Mouse (Mus musculus) MEL (cell line): ENCODE data around the gene Wdr31.

ENCODE experiments used
- BHLHE40 ChIP-seq: IDR thresholded peaks from 2 replicates; pipeline ENCODE4 v1.6.1; 2012; ENCODE audit warnings: low read depth, mild to moderate bottlenecking, inconsistent platforms, low read length, improper control_type of control experiment, borderline replicate concordance
- CTCF ChIP-seq, 3 experiments: IDR thresholded peaks in 2 of 3; conservative IDR thresholded peaks in 1 of 3; 2 replicates each; pipeline ENCODE4 v1.5.1; 2011 to 2012; ENCODE audit warnings: low read length in 3 of 3, low read depth in 2 of 3, mild to moderate bottlenecking in 2 of 3, improper control_type of control experiment in 1 of 3, inconsistent platforms in 1 of 3, mixed read lengths in 1 of 3, moderate library complexity in 1 of 3; ENCODE audit not compliant: control insufficient read depth in 1 of 3, insufficient read depth in 1 of 3, poor library complexity in 1 of 3, severe bottlenecking in 1 of 3
- GABPA ChIP-seq: IDR thresholded peaks from 2 replicates; pipeline ENCODE4 v1.6.1; 2012; ENCODE audit warnings: low read depth, mild to moderate bottlenecking, inconsistent platforms, low read length, improper control_type of control experiment, moderate library complexity
- GATA1 ChIP-seq: IDR thresholded peaks from 2 replicates; pipeline ENCODE4 v1.6.1; 2011; ENCODE audit warnings: low read depth, low read length, improper control_type of control experiment
- MAX ChIP-seq: IDR thresholded peaks from 2 replicates; pipeline ENCODE4 v1.6.1; 2011; ENCODE audit warnings: low read length, improper control_type of control experiment
- NRF1 ChIP-seq: IDR thresholded peaks from 2 replicates; pipeline ENCODE4 v1.6.1; 2014; ENCODE audit warnings: low read depth, mild to moderate bottlenecking, inconsistent platforms, low read length, improper control_type of control experiment, moderate library complexity; ENCODE audit not compliant: poor library complexity, insufficient read depth, severe bottlenecking
- POLR2A ChIP-seq, 2 experiments: IDR thresholded peaks; 2 replicates each; pipeline ENCODE4 v1.6.1; 2011 to 2012; ENCODE audit warnings: low read length in 2 of 2, mild to moderate bottlenecking in 2 of 2, control low read depth in 1 of 2, improper control_type of control experiment in 1 of 2, low read depth in 1 of 2, moderate library complexity in 1 of 2; ENCODE audit not compliant: control insufficient read depth in 1 of 2, insufficient read depth in 1 of 2, poor library complexity in 1 of 2
- POLR2AphosphoS2 ChIP-seq: IDR thresholded peaks from 2 replicates; pipeline ENCODE4 v1.6.1; 2011; ENCODE audit warnings: low read length, improper control_type of control experiment
- TCF12 ChIP-seq: IDR thresholded peaks from 2 replicates; pipeline ENCODE4 v1.6.1; 2014; ENCODE audit warnings: low read depth, mild to moderate bottlenecking, inconsistent platforms, low read length, improper control_type of control experiment, moderate library complexity
- ZC3H11A ChIP-seq: IDR thresholded peaks from 2 replicates; pipeline ENCODE4 v1.6.1; 2012; ENCODE audit warnings: low read depth, mild to moderate bottlenecking, inconsistent platforms, low read length, improper control_type of control experiment
- ZMIZ1 ChIP-seq: IDR thresholded peaks from 2 replicates; pipeline ENCODE4 v1.6.1; 2012; ENCODE audit warnings: low read depth, mild to moderate bottlenecking, inconsistent platforms, low read length, improper control_type of control experiment, moderate library complexity
- ZNF384 ChIP-seq: IDR thresholded peaks from 2 replicates; pipeline ENCODE4 v1.6.1; 2012; ENCODE audit warnings: low read depth, mild to moderate bottlenecking, inconsistent platforms, low read length, improper control_type of control experiment

DNA sequence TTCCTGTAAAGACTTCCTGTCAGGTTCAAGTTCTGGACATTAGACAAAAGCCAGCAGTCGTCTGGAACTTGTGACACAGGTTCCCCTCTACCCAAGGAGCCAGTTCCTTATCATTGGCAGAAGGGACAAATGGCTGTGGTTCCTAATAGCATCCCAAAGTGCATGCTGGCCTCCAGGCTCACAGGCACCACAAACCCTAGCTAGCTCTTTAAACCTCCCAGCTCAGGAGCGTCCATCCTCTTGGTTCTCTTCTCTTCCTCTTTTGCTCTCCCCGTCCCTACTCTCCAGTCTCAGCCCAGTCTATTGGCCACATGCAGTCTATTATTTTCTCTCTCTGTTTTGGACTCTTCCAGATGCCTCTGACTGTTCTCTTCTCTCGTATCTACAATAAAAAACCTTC is 30.9 kb downstream of the Wdr31 start:
- TF ChIP-seq CTCF (IDR thresholded peaks at IDR 0.05 in 2 of 3, conservative IDR thresholded peaks at IDR 0.05 in 1 of 3; ENCODE audit: control insufficient read depth in 1 of 3, insufficient read depth in 1 of 3, low read depth in 2 of 3, low read length in 3 of 3, poor library complexity in 1 of 3, severe bottlenecking in 1 of 3), result no peak
- no peak for TF ChIP-seq ZC3H11A
- no peak for TF ChIP-seq GATA1
- TF ChIP-seq MAX, result no peak
- TF ChIP-seq ZMIZ1, result no peak
- no peak for TF ChIP-seq POLR2AphosphoS2
- no peak for TF ChIP-seq BHLHE40
- no peak for TF ChIP-seq POLR2A (IDR thresholded peaks at IDR 0.05; ENCODE audit: control insufficient read depth in 1 of 2, insufficient read depth in 1 of 2, low read depth in 1 of 2, low read length in 2 of 2, poor library complexity in 1 of 2)
- no peak for TF ChIP-seq ZNF384
- TF ChIP-seq GABPA, result no peak
- TF ChIP-seq TCF12, result no peak
- no peak for TF ChIP-seq NRF1
